Mouse (Mus musculus): ENCODE results near the gene Ttc5. TPM values are rescaled to one million over a fixed set of nuclear protein-coding genes. Genes with fewer than 3 reads are reported as not detected.
"Not testable (repeated sequence)": the region's sequence is repeated elsewhere in the genome, so short reads cannot be mapped to it uniquely, and the experiment has no call there.

Gene Ttc5
- polyA plus RNA-seq, 1 experiment from 2014 or later = 14.6 TPM

GRCm38 (mm10) chr14:50806469-50806868 lies 21.1 kb upstream of the Ttc5 start:
- Histone ChIP-seq H3K4me2 (ENCODE audit: low read depth, low read length) (peak overlapping the region; percentile 76), H3K9ac (ENCODE audit: low read depth, low read length) (0 out of 2 replicates have a peak overlapping the region, but pooled peaks have one; percentile 29)
- H3K27me3 ChIP-seq (ENCODE audit: control insufficient read depth, insufficient read depth, low read depth, low read length); H3K9me3 ChIP-seq (replicated peaks; ENCODE audit: control insufficient read depth, low read length); H3K36me3 ChIP-seq (ENCODE audit: control insufficient read depth, insufficient read depth); H3K4me3 ChIP-seq (ENCODE audit: low read depth, low read length); H3K4me1 ChIP-seq (ENCODE audit: control insufficient read depth, low read depth, low read length); H3K27ac ChIP-seq (ENCODE audit: low read length); ATAC-seq (ENCODE audit: low read depth): not testable (repeated sequence)
- WGBS (ENCODE audit: insufficient replicate concordance) = 78% methylated on average over 5 of the region's 5 CpGs

- 64% methylated on average over 13 of the region's 13 CpGs for WGBS (ENCODE audit: insufficient replicate concordance)
Observed at GRCm38 (mm10) chr14:50804683-50805082, 19.4 kb upstream of the Ttc5 start.

GRCm38 (mm10) chr14:50802843-50803562 lies 17.7 kb upstream of the Ttc5 start:
- no peaks in the 10 kb centered on the region for H3K27me3 ChIP-seq (ENCODE audit: control insufficient read depth, insufficient read depth, low read depth, low read length)
- WGBS (ENCODE audit: insufficient replicate concordance) = 52% methylated on average over 4 of the region's 4 CpGs
- no peaks in the 10 kb centered on the region for H3K36me3 ChIP-seq (ENCODE audit: control insufficient read depth, insufficient read depth)
- H3K9ac ChIP-seq (ENCODE audit: low read depth, low read length) = no peak overlapping the region
- no peak overlapping the region for H3K27ac ChIP-seq (ENCODE audit: low read length)
- no peak for ATAC-seq (ENCODE audit: low read depth)
- peaks cover 2% of the 10 kb centered on the region for H3K4me1 ChIP-seq (ENCODE audit: control insufficient read depth, low read depth, low read length)
- no peak overlapping the region for H3K4me3 ChIP-seq (ENCODE audit: low read depth, low read length)
- no peaks in the 10 kb centered on the region for H3K9me3 ChIP-seq (replicated peaks; ENCODE audit: control insufficient read depth, low read length)
- no peak overlapping the region for H3K4me2 ChIP-seq (ENCODE audit: low read depth, low read length)

More at GRCm38 (mm10) chr14:50804683-50805082, 19.4 kb upstream of the Ttc5 start:
- no peaks in the 10 kb centered on the region for H3K27me3 ChIP-seq (ENCODE audit: control insufficient read depth, insufficient read depth, low read depth, low read length)
- H3K27ac ChIP-seq (ENCODE audit: low read length) = no peak overlapping the region
- H3K4me2 ChIP-seq (ENCODE audit: low read depth, low read length) = no peak overlapping the region
- H3K4me1 ChIP-seq (ENCODE audit: control insufficient read depth, low read depth, low read length) = peaks cover 6% of the 10 kb centered on the region
- H3K9me3 ChIP-seq (replicated peaks; ENCODE audit: control insufficient read depth, low read length) = no peaks in the 10 kb centered on the region
- no peak for ATAC-seq (ENCODE audit: low read depth)
- H3K9ac ChIP-seq (ENCODE audit: low read depth, low read length) = no peak overlapping the region
- H3K36me3 ChIP-seq (ENCODE audit: control insufficient read depth, insufficient read depth) = no peaks in the 10 kb centered on the region
- no peak overlapping the region for H3K4me3 ChIP-seq (ENCODE audit: low read depth, low read length)

- H3K4me1 ChIP-seq (ENCODE audit: control insufficient read depth, low read depth, low read length) = peaks cover 2% of the 10 kb centered on the region
- no peaks in the 10 kb centered on the region for H3K9me3 ChIP-seq (replicated peaks; ENCODE audit: control insufficient read depth, low read length)
- no peak overlapping the region for H3K9ac ChIP-seq (ENCODE audit: low read depth, low read length)
- H3K36me3 ChIP-seq (ENCODE audit: control insufficient read depth, insufficient read depth) = no peaks in the 10 kb centered on the region
- ATAC-seq (ENCODE audit: low read depth) = no peak
- 80% methylated on average over 6 of the region's 6 CpGs for WGBS (ENCODE audit: insufficient replicate concordance)
- H3K27me3 ChIP-seq (ENCODE audit: control insufficient read depth, insufficient read depth, low read depth, low read length) = no peaks in the 10 kb centered on the region
- no peak overlapping the region for H3K27ac ChIP-seq (ENCODE audit: low read length)
- no peak overlapping the region for H3K4me3 ChIP-seq (ENCODE audit: low read depth, low read length)
- no peak overlapping the region for H3K4me2 ChIP-seq (ENCODE audit: low read depth, low read length)
Observed at GRCm38 (mm10) chr14:50802441-50802840, 17.1 kb upstream of the Ttc5 start.

GRCm38 (mm10) chr14:50799502-50800259 lies 14.4 kb upstream of the Ttc5 start:
- H3K9ac ChIP-seq (ENCODE audit: low read depth, low read length) = no peak overlapping the region
- ATAC-seq (ENCODE audit: low read depth) = no peak
- H3K4me2 ChIP-seq (ENCODE audit: low read depth, low read length) = no peak overlapping the region
- no peaks in the 10 kb centered on the region; the same call in 1 of the 2 replicates for H3K4me1 ChIP-seq (ENCODE audit: control insufficient read depth, low read depth, low read length)
- H3K27ac ChIP-seq (ENCODE audit: low read length) = no peak overlapping the region
- H3K9me3 ChIP-seq (replicated peaks; ENCODE audit: control insufficient read depth, low read length) = no peaks in the 10 kb centered on the region
- 6% methylated on average over 3 of the region's 3 CpGs for WGBS (ENCODE audit: insufficient replicate concordance)
- H3K36me3 ChIP-seq (ENCODE audit: control insufficient read depth, insufficient read depth) = no peaks in the 10 kb centered on the region
- no peaks in the 10 kb centered on the region for H3K27me3 ChIP-seq (ENCODE audit: control insufficient read depth, insufficient read depth, low read depth, low read length)
- no peak overlapping the region for H3K4me3 ChIP-seq (ENCODE audit: low read depth, low read length)

GRCm38 (mm10) chr14:50798512-50798911 lies 13.2 kb upstream of the Ttc5 start:
- Histone ChIP-seq H3K4me1 (ENCODE audit: control insufficient read depth, low read depth, low read length) (no peaks in the 10 kb centered on the region; the same call in 1 of the 2 replicates), H3K9ac (ENCODE audit: low read depth, low read length) (no peak overlapping the region), H3K4me2 (ENCODE audit: low read depth, low read length) (no peak overlapping the region), H3K4me3 (ENCODE audit: low read depth, low read length) (no peak overlapping the region), H3K27me3 (ENCODE audit: control insufficient read depth, insufficient read depth, low read depth, low read length) (no peaks in the 10 kb centered on the region), H3K36me3 (ENCODE audit: control insufficient read depth, insufficient read depth) (no peaks in the 10 kb centered on the region), H3K9me3 (replicated peaks; ENCODE audit: control insufficient read depth, low read length) (no peaks in the 10 kb centered on the region), H3K27ac (ENCODE audit: low read length) (no peak overlapping the region)
- no peak for ATAC-seq (ENCODE audit: low read depth)
- WGBS (ENCODE audit: insufficient replicate concordance) = 45% methylated on average over 2 of the region's 2 CpGs

- no peak overlapping the region for H3K9ac ChIP-seq (ENCODE audit: low read depth, low read length)
- H3K36me3 ChIP-seq (ENCODE audit: control insufficient read depth, insufficient read depth) = no peaks in the 10 kb centered on the region
- no peak for ATAC-seq (ENCODE audit: low read depth)
- H3K4me2 ChIP-seq (ENCODE audit: low read depth, low read length) = no peak overlapping the region
- 60% methylated on average over 1 of the region's 1 CpGs for WGBS (ENCODE audit: insufficient replicate concordance)
- no peaks in the 10 kb centered on the region for H3K9me3 ChIP-seq (replicated peaks; ENCODE audit: control insufficient read depth, low read length)
- no peaks in the 10 kb centered on the region for H3K27me3 ChIP-seq (ENCODE audit: control insufficient read depth, insufficient read depth, low read depth, low read length)
- H3K27ac ChIP-seq (ENCODE audit: low read length) = no peak overlapping the region
- no peaks in the 10 kb centered on the region for H3K4me1 ChIP-seq (ENCODE audit: control insufficient read depth, low read depth, low read length)
- no peak overlapping the region for H3K4me3 ChIP-seq (ENCODE audit: low read depth, low read length)
Observed at GRCm38 (mm10) chr14:50796464-50796863, 11.1 kb upstream of the Ttc5 start.

GRCm38 (mm10) chr14:50795965-50796364 lies 10.6 kb upstream of the Ttc5 start:
- ATAC-seq (ENCODE audit: low read depth) = no peak

More at GRCm38 (mm10) chr14:50795965-50796364, 10.6 kb upstream of the Ttc5 start:
- no peak overlapping the region for H3K27ac ChIP-seq (ENCODE audit: low read length)
- H3K4me2 ChIP-seq (ENCODE audit: low read depth, low read length) = no peak overlapping the region
- H3K9ac ChIP-seq (ENCODE audit: low read depth, low read length) = no peak overlapping the region
- no peaks in the 10 kb centered on the region for H3K9me3 ChIP-seq (replicated peaks; ENCODE audit: control insufficient read depth, low read length)
- no peaks in the 10 kb centered on the region for H3K27me3 ChIP-seq (ENCODE audit: control insufficient read depth, insufficient read depth, low read depth, low read length)
- WGBS (ENCODE audit: insufficient replicate concordance) = 71% methylated on average over 4 of the region's 4 CpGs
- no peaks in the 10 kb centered on the region for H3K36me3 ChIP-seq (ENCODE audit: control insufficient read depth, insufficient read depth)
- no peak overlapping the region for H3K4me3 ChIP-seq (ENCODE audit: low read depth, low read length)
- H3K4me1 ChIP-seq (ENCODE audit: control insufficient read depth, low read depth, low read length) = no peaks in the 10 kb centered on the region

Data from liver, embryonic 16.5 days (tissue).